Mouse (Mus musculus): ENCODE results near the gene Shmt2. TPM values are rescaled to one million over a fixed set of nuclear protein-coding genes. Genes with fewer than 3 reads are reported as not detected.

The Shmt2 gene
- polyA plus RNA-seq, 1 experiment from 2014 or later: 138 TPM

DNA sequence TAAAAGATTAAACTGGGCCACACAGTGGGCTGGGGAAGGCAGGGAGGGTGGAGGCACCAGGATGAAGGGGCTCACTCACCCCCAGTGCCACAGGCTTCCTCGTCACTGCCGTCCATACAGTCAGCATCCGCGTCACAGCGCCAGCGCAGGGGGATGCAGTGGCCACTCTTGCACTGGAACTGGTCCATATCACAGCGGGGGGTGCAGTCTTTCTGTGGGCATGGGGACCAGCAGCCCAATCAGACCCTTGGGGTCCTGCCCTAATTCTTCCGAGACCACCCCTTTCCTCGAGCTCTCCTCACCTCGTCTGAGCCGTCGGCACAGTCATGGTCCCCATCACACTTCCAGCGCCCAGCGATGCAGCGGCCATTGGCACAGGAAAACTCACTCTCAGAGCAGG, 26.0 kb upstream of the Shmt2 start:
- no peak overlapping the region for H3K27ac ChIP-seq (replicated peaks)
- 87% methylated on average over 15 of the region's 15 CpGs for WGBS (ENCODE audit: insufficient replicate concordance)
- H3K4me1 ChIP-seq (replicated peaks): no peaks in the 10 kb centered on the region
- H3K27me3 ChIP-seq: no peaks in the 10 kb centered on the region
- peaks cover 68% of the 10 kb centered on the region for H3K36me3 ChIP-seq (replicated peaks)
- no peak overlapping the region for H3K4me2 ChIP-seq
- no peak overlapping the region for H3K9ac ChIP-seq
- ATAC-seq (ENCODE audit: insufficient read depth): no peak
- H3K4me3 ChIP-seq (replicated peaks): no peak overlapping the region
- H3K9me3 ChIP-seq (replicated peaks): no peaks in the 10 kb centered on the region

- H3K4me1 ChIP-seq (replicated peaks): no peaks in the 10 kb centered on the region
- H3K9me3 ChIP-seq (replicated peaks): no peaks in the 10 kb centered on the region
- no peak overlapping the region for H3K9ac ChIP-seq
- ATAC-seq (ENCODE audit: insufficient read depth): no peak
- H3K36me3 ChIP-seq (replicated peaks): peaks cover 71% of the 10 kb centered on the region
- no peaks in the 10 kb centered on the region for H3K27me3 ChIP-seq
- WGBS (ENCODE audit: insufficient replicate concordance): 65% methylated on average over 7 of the region's 7 CpGs
- no peak overlapping the region for H3K27ac ChIP-seq (replicated peaks)
- H3K4me3 ChIP-seq (replicated peaks): no peak overlapping the region
- no peak overlapping the region for H3K4me2 ChIP-seq
Measured at GRCm38 (mm10) chr10:127546505-127546904, 24.3 kb upstream of the Shmt2 start.

DNA sequence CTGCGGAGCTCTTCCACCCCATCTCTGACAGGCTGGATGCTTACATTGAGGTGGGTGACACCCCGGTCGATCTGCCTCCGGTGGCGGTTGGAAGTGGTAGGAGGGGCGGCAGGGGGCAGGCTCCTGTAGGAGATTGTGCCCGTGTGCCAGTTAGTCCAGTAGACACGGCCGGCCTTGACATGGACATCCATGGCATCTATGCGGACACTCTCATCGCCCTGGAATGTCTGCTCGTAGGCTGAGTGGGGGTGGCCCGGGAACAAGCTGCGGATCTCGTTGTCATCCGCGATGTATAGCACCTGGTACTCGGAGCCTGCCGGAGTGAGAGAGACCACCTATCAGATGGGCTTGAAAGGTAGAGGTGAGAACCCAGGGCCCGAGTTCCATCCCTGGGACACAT, 22.1 kb upstream of the Shmt2 start:
- H3K4me1 ChIP-seq (replicated peaks): no peaks in the 10 kb centered on the region
- no peak overlapping the region for H3K9ac ChIP-seq
- no peak overlapping the region for H3K4me3 ChIP-seq (replicated peaks)
- H3K9me3 ChIP-seq (replicated peaks): no peaks in the 10 kb centered on the region
- no peak overlapping the region for H3K27ac ChIP-seq (replicated peaks)
- WGBS (ENCODE audit: insufficient replicate concordance): 76% methylated on average over 20 of the region's 20 CpGs
- H3K36me3 ChIP-seq (replicated peaks): peaks cover 72% of the 10 kb centered on the region
- H3K4me2 ChIP-seq: no peak overlapping the region
- ATAC-seq (ENCODE audit: insufficient read depth): no peak
- peaks cover 3% of the 10 kb centered on the region; the same call in 1 of the 2 replicates for H3K27me3 ChIP-seq

DNA sequence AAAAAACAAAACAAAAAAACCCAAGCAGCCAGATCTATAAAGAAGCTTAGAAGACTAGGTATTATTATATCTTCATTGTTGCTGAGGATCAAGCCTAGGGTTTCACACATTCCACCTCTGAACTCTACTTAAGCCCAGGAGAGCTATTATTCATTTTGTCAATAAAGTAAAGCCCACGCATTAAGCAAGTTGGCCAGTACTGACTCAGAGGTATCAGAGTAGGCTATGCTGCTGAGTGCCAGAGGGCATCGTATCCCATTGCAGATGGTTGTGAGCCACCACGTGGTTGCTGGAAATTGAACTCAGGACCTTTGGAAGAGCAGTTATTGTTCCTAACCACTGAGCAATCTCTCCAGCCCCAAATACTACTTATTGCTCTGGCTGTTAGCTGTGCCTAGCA, 21.7 kb upstream of the Shmt2 start:
- 56% methylated on average over 3 of the region's 3 CpGs for WGBS (ENCODE audit: insufficient replicate concordance)
- no peak for ATAC-seq (ENCODE audit: insufficient read depth)
- peaks cover 70% of the 10 kb centered on the region for H3K36me3 ChIP-seq (replicated peaks)

GRCm38 (mm10) chr10:127542720-127543119, 20.5 kb upstream of the Shmt2 start:
- WGBS (ENCODE audit: insufficient replicate concordance): 36% methylated on average over 6 of the region's 6 CpGs
- Histone ChIP-seq H3K36me3 (replicated peaks) (peaks cover 71% of the 10 kb centered on the region), H3K4me3 (replicated peaks) (no peak overlapping the region), H3K27me3 (peaks cover 16% of the 10 kb centered on the region), H3K4me1 (replicated peaks) (no peaks in the 10 kb centered on the region), H3K9ac (no peak overlapping the region), H3K9me3 (replicated peaks) (no peaks in the 10 kb centered on the region), H3K27ac (replicated peaks) (no peak overlapping the region), H3K4me2 (no peak overlapping the region)
- ATAC-seq (ENCODE audit: insufficient read depth): no peak

More for the DNA sequence above, 21.7 kb upstream of the Shmt2 start:
- H3K4me1 ChIP-seq (replicated peaks): no peaks in the 10 kb centered on the region
- no peak overlapping the region for H3K4me2 ChIP-seq
- H3K27ac ChIP-seq (replicated peaks): no peak overlapping the region
- no peaks in the 10 kb centered on the region for H3K9me3 ChIP-seq (replicated peaks)
- H3K27me3 ChIP-seq: peaks cover 7% of the 10 kb centered on the region
- no peak overlapping the region for H3K4me3 ChIP-seq (replicated peaks)
- H3K9ac ChIP-seq: no peak overlapping the region

- H3K9ac ChIP-seq: no peak overlapping the region
- H3K27ac ChIP-seq (replicated peaks): no peak overlapping the region
- H3K4me2 ChIP-seq: no peak overlapping the region
- peaks cover 22% of the 10 kb centered on the region for H3K27me3 ChIP-seq
- H3K4me3 ChIP-seq (replicated peaks): no peak overlapping the region
- H3K9me3 ChIP-seq (replicated peaks): no peaks in the 10 kb centered on the region
- ATAC-seq (ENCODE audit: insufficient read depth): no peak
- peaks cover 65% of the 10 kb centered on the region for H3K36me3 ChIP-seq (replicated peaks)
- H3K4me1 ChIP-seq (replicated peaks): no peaks in the 10 kb centered on the region
- WGBS (ENCODE audit: insufficient replicate concordance): 78% methylated on average over 13 of the region's 13 CpGs
Measured at GRCm38 (mm10) chr10:127542084-127542483, 19.8 kb upstream of the Shmt2 start.

DNA sequence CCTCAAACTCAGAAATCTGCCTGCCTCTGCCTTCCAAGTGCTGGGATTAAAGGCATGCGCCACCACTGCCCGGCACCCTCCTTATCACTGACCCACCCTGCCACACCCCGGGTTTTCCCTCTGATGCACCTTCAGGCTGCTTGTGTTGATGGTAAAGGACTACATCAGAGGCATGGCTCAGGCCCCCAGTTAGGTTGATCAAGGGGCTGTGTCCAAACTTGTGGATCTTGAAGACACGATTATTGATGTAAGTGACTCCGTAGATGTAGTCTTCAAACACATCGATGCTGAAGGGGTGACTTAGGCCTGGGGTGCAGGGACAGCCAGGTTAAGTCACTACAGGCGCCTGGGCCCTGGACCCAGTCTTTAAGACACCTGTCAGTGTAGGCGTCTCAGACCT, 19.3 kb upstream of the Shmt2 start:
- WGBS (ENCODE audit: insufficient replicate concordance): 72% methylated on average over 8 of the region's 8 CpGs
- Histone ChIP-seq H3K36me3 (replicated peaks) (peaks cover 60% of the 10 kb centered on the region), H3K4me3 (replicated peaks) (no peak overlapping the region), H3K9ac (no peak overlapping the region), H3K4me1 (replicated peaks) (no peaks in the 10 kb centered on the region), H3K9me3 (replicated peaks) (no peaks in the 10 kb centered on the region), H3K27me3 (peaks cover 28% of the 10 kb centered on the region), H3K27ac (replicated peaks) (no peak overlapping the region), H3K4me2 (no peak overlapping the region)
- ATAC-seq (ENCODE audit: insufficient read depth): no peak

DNA sequence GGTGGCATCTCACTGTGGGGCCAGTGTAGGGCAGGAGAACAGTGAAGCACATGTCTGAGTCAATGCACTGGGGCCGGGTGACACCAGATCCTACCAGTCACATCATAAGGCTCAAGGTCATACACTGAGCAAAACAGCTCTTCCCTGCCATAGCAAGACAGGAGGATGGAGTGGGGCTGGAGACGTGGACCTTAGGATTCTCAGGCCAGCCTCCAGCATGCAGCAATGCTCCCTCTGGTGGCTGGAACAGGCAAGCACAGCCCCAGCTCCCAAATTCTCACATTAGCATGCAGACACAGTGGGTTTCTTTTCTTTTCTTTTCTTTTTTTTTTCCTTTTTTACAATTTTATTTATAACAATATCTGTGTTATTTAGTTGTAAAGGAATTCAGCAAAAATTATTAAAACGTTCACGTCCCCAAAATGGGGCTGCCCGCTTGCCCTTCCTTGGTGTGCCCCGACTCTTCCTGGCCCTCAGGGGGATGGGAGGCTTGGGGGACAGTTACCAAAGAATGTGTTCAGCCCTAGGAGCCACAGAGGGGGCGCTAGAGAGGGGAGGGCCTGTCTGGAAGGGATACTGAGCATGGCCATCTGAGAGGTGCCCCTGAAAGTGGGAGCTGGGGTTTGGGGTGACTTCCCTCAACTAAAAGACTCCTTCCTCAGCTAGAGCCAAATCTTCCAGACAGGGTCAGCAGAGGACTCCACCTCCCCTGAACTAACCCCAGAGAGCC, 15.8 kb upstream of the Shmt2 start:
- WGBS (ENCODE audit: insufficient replicate concordance): 26% methylated on average over 7 of the region's 7 CpGs
- H3K4me3 ChIP-seq (replicated peaks): no peak overlapping the region
- no peak overlapping the region for H3K27ac ChIP-seq (replicated peaks)
- no peaks in the 10 kb centered on the region for H3K9me3 ChIP-seq (replicated peaks)
- no peak overlapping the region for H3K4me2 ChIP-seq
- peaks cover 37% of the 10 kb centered on the region for H3K36me3 ChIP-seq (replicated peaks)
- peaks cover 63% of the 10 kb centered on the region for H3K27me3 ChIP-seq
- H3K9ac ChIP-seq: no peak overlapping the region
- H3K4me1 ChIP-seq (replicated peaks): peaks cover 14% of the 10 kb centered on the region
- ATAC-seq (ENCODE audit: insufficient read depth): no peak

GRCm38 (mm10) chr10:127536586-127537314, 14.5 kb upstream of the Shmt2 start:
- Histone ChIP-seq H3K9me3 (replicated peaks) (no peaks in the 10 kb centered on the region), H3K36me3 (replicated peaks) (peaks cover 25% of the 10 kb centered on the region; the same call in 1 of the 2 replicates), H3K27ac (replicated peaks) (no peak overlapping the region), H3K4me1 (replicated peaks) (peaks cover 14% of the 10 kb centered on the region), H3K4me3 (replicated peaks) (no peak overlapping the region), H3K27me3 (peaks cover 76% of the 10 kb centered on the region), H3K4me2 (no peak overlapping the region), H3K9ac (no peak overlapping the region)
- 13% methylated on average over 8 of the region's 8 CpGs for WGBS (ENCODE audit: insufficient replicate concordance)
- ATAC-seq (ENCODE audit: insufficient read depth): no peak

DNA sequence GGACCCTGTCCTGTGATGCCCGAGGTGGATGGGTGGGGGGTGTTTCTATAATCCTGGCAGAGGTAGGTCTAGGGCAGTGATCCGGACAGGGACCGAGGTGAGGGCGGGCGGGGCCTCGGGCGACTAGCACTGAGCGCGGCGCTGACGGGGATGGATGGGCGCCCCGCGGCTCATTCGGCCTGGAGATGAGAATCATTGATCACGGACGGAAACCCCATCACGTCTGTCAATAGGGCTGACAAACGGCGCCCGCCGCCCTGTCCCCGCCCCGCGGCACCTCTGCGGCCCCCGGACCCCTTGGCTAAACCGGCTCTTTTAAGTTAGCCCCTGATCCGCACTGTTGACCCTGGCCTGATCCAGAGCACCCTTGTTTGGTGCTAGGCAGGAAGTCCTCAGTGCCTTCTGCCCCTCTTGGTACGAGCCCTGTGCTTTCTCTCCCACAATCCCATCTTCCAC, 12.7 kb upstream of the Shmt2 start:
- Histone ChIP-seq H3K4me3 (replicated peaks) (peak overlapping the region; percentile 25; the same call in 1 of the 2 replicates), H3K9ac (no peak overlapping the region), H3K4me1 (replicated peaks) (peaks cover 14% of the 10 kb centered on the region), H3K9me3 (replicated peaks) (no peaks in the 10 kb centered on the region), H3K27me3 (peaks cover 94% of the 10 kb centered on the region), H3K27ac (replicated peaks) (no peak overlapping the region), H3K4me2 (peak overlapping the region; percentile 60), H3K36me3 (replicated peaks) (0 out of 2 replicates have a peak, but pooled peaks cover 12% of the 10 kb centered on the region)
- ATAC-seq (ENCODE audit: insufficient read depth): no peak
- WGBS (ENCODE audit: insufficient replicate concordance): 3% methylated on average over 30 of the region's 30 CpGs

Data from liver, embryonic 15.5 days (tissue).